ENCODE assay signal across 10 mouse cellular contexts in genomic region chr17:34681132-34681571, GRCm38 (mm10). TPM values are rescaled to one million over a fixed set of nuclear protein-coding genes. Genes with fewer than 3 reads are reported as not detected.
DNase-seq lines count a peak whose midpoint lies in the region; ATAC-seq and TF ChIP-seq lines count a peak whose summit lies in the region.
"Had no signal": no experiment of that assay in that cellular context is flagged by ENCODE, and none has a peak within 500 bp of the region (broad histone marks: within the 10 kb centered on the region; RNA-seq: fewer than 3 reads in every experiment).

No protein-coding gene starts in this region.

- H3K36me3 ChIP-seq in kidney, embryonic 15.5 days: no peaks in the 10 kb centered on the region
- no peaks in the 10 kb centered on the region for H3K36me3 ChIP-seq in intestine, embryonic 16.5 days (ENCODE audit: control insufficient read depth, insufficient read depth, low read length)
- H3K36me3 ChIP-seq in myocyte (ENCODE audit: control insufficient read depth, insufficient read depth): no peaks in the 10 kb centered on the region

- no peak overlapping the region for H3K9ac ChIP-seq in kidney, embryonic 15.5 days
- H3K9ac ChIP-seq in intestine, embryonic 16.5 days (ENCODE audit: low read depth, low read length): peak overlapping the region; percentile 42

- H3ac ChIP-seq in myocyte (ENCODE audit: control insufficient read depth, insufficient read length): no peak overlapping the region

- H3K4me1 ChIP-seq in kidney, embryonic 15.5 days: peaks cover 35% of the 10 kb centered on the region
- peaks cover 34% of the 10 kb centered on the region for H3K4me1 ChIP-seq in intestine, embryonic 16.5 days (ENCODE audit: control insufficient read depth, insufficient read depth, low read length)

- H3K79me2 ChIP-seq in myocyte (ENCODE audit: control insufficient read depth, insufficient read depth): no peaks in the 10 kb centered on the region

- H3K4me3 ChIP-seq in kidney, embryonic 15.5 days (replicated peaks): no peak overlapping the region
- H3K4me3 ChIP-seq in intestine, embryonic 16.5 days (ENCODE audit: low read length): no peak overlapping the region
- no peak overlapping the region for H3K4me3 ChIP-seq in myocyte

- no peak overlapping the region for H3K27ac ChIP-seq in kidney, embryonic 15.5 days
- H3K27ac ChIP-seq in intestine, embryonic 16.5 days (ENCODE audit: low read length): peak overlapping the region; percentile 49

- 65% methylated on average over 17 of the region's 17 CpGs for WGBS in kidney, embryonic 15.5 days
- WGBS in intestine, embryonic 16.5 days: 65% methylated on average over 17 of the region's 17 CpGs

- TF ChIP-seq POLR2A in myocyte (IDR thresholded peaks at IDR 0.05; ENCODE audit: insufficient read length, low read depth): no peak

- H3K27me3 ChIP-seq in kidney, embryonic 15.5 days: peaks cover 39% of the 10 kb centered on the region
- H3K27me3 ChIP-seq in intestine, embryonic 16.5 days (replicated peaks; ENCODE audit: control insufficient read depth, insufficient read depth, low read length): peaks cover 9% of the 10 kb centered on the region; the same call in 1 of the 2 replicates
- H3K27me3 ChIP-seq in myocyte (ENCODE audit: control insufficient read depth, insufficient read depth, insufficient read length): peaks cover 84% of the 10 kb centered on the region

- ATAC-seq in kidney, embryonic 15.5 days (replicated peaks; ENCODE audit: low FRiP score): no peak
- ATAC-seq in intestine, embryonic 16.5 days: no peak

- DNase-seq in kidney, adult 18-20 months: peak; percentile 46
- DNase-seq in adrenal gland, adult 8-10 months: peak; percentile 61
- DNase-seq in frontal cortex, postnatal 25 days (ENCODE audit: low spot score in 2 of 2): no peak
- DNase-seq in embryo, embryonic 10.5 days (ENCODE audit: low spot score): no peak
- DNase-seq in cerebellum, postnatal 10 days: no peak
- DNase-seq: cerebellum, adult 9-11 months; gastrocnemius, postnatal 36 days had no signal

- H3K9me3 ChIP-seq in kidney, embryonic 15.5 days (replicated peaks): no peaks in the 10 kb centered on the region
- H3K9me3 ChIP-seq in intestine, embryonic 16.5 days (ENCODE audit: control insufficient read depth, low read length): no peaks in the 10 kb centered on the region

- H3K4me2 ChIP-seq in kidney, embryonic 15.5 days: no peak overlapping the region
- H3K4me2 ChIP-seq in intestine, embryonic 16.5 days (ENCODE audit: low read depth, low read length): no peak overlapping the region
- peak overlapping the region; percentile 26 for H3K4me2 ChIP-seq in myocyte (ENCODE audit: low read depth)

TF ChIP-seq in myocyte, 11 proteins besides CTCF, POLR2A, EP300 and RAD21:
- TF ChIP-seq MAX (IDR thresholded peaks at IDR 0.05; ENCODE audit: low read depth) (no peak), USF1 (IDR thresholded peaks at IDR 0.05; ENCODE audit: low read depth) (no peak), TCF3 (IDR thresholded peaks at IDR 0.05; ENCODE audit: insufficient read length, low read depth) (peak; percentile 60), CEBPB (IDR thresholded peaks at IDR 0.05; ENCODE audit: insufficient read depth, poor library complexity, severe bottlenecking) (0 out of 2 replicates have a peak, but pooled peaks have one; percentile 19), POLR2AphosphoS2 (IDR thresholded peaks at IDR 0.05; ENCODE audit: insufficient read length, low read depth) (no peak), REST (IDR thresholded peaks at IDR 0.05; ENCODE audit: insufficient read depth, insufficient read length) (no peak), SRF (IDR thresholded peaks at IDR 0.05; ENCODE audit: control insufficient read depth, insufficient read length, low read depth) (no peak), MYOD1 (IDR thresholded peaks at IDR 0.05; ENCODE audit: control insufficient read depth in 1 of 3, insufficient read length in 2 of 3, low read depth in 2 of 3) (peak in 2 of 3 experiments; percentile 14 to 49), E2F4 (IDR thresholded peaks at IDR 0.05; ENCODE audit: insufficient read depth) (no peak), TCF12 (IDR thresholded peaks at IDR 0.05; ENCODE audit: insufficient read depth, poor library complexity, severe bottlenecking) (no peak), MYOG (IDR thresholded peaks at IDR 0.05; ENCODE audit: control insufficient read depth in 1 of 3, insufficient read depth in 1 of 3, insufficient read length in 2 of 3, low read depth in 2 of 3) (peak in 1 of 3 experiments; percentile 76)

RNA-seq across cellular contexts. Expression of gene Tnxb, which starts 10.8 kb away (rescaled TPM):
- polyA plus RNA-seq in kidney, embryonic 15.5 days (2015; fragmentation: Nextera tagmentation; extraction: Ambion mirVana): 0.35 and 0.75 TPM in 2 replicates
- total RNA-seq in adrenal gland, adult 8-10 months (2022): 10 to 100 TPM; 27.6 to 54.1 (median 41.4) TPM
- 1.1 TPM in 2 replicates for polyA plus RNA-seq in intestine, embryonic 16.5 days (2015; fragmentation: Nextera tagmentation; extraction: Ambion mirVana)
- polyA plus RNA-seq in myocyte (2012; fragmentation: generic; extraction: Trizol): under 0.01 TPM

RNA-seq across cellular contexts. Expression of gene Atf6b, which starts 34.2 kb away (rescaled TPM):
- 86.2 and 98.2 TPM in 2 replicates for polyA plus RNA-seq in kidney, embryonic 15.5 days (2015; fragmentation: Nextera tagmentation; extraction: Ambion mirVana)
- total RNA-seq in adrenal gland, adult 8-10 months (2022): 10 to 100 TPM; 47.1 to 56.6 (median 51.1) TPM
- polyA plus RNA-seq in intestine, embryonic 16.5 days (2015; fragmentation: Nextera tagmentation; extraction: Ambion mirVana): 66.3 and 69.1 TPM in 2 replicates
- polyA plus RNA-seq in myocyte (2012; fragmentation: generic; extraction: Trizol): 42.5 TPM

RNA-seq across cellular contexts. Expression of gene Fkbpl, which starts 36.6 kb away (rescaled TPM):
- polyA plus RNA-seq in kidney, embryonic 15.5 days (2015; fragmentation: Nextera tagmentation; extraction: Ambion mirVana): 17.2 and 18.4 TPM in 2 replicates
- total RNA-seq in adrenal gland, adult 8-10 months (2022): 10 to 100 TPM; 13.0 to 15.5 (median 15.1) TPM
- 10.2 and 14.4 TPM in 2 replicates for polyA plus RNA-seq in intestine, embryonic 16.5 days (2015; fragmentation: Nextera tagmentation; extraction: Ambion mirVana)
- 13.5 TPM for polyA plus RNA-seq in myocyte (2012; fragmentation: generic; extraction: Trizol)

RNA-seq across cellular contexts. Expression of gene Prrt1, which starts 51.8 kb away (rescaled TPM):
- 0.24 and 0.35 TPM in 2 replicates for polyA plus RNA-seq in kidney, embryonic 15.5 days (2015; fragmentation: Nextera tagmentation; extraction: Ambion mirVana)
- total RNA-seq in adrenal gland, adult 8-10 months (2022): 10 to 100 TPM in 3 of 4 experiments, 1 to 10 TPM in 1; 7.0 to 36.3 (median 20.6) TPM
- polyA plus RNA-seq in intestine, embryonic 16.5 days (2015; fragmentation: Nextera tagmentation; extraction: Ambion mirVana): 0.32 and 0.47 TPM in 2 replicates
- polyA plus RNA-seq in myocyte (2012; fragmentation: generic; extraction: Trizol): not detected

RNA-seq across cellular contexts. Expression of gene Ppt2, which starts 52.8 kb away (rescaled TPM):
- 36.5 and 39.1 TPM in 2 replicates for polyA plus RNA-seq in kidney, embryonic 15.5 days (2015; fragmentation: Nextera tagmentation; extraction: Ambion mirVana)
- total RNA-seq in adrenal gland, adult 8-10 months (2022): 10 to 100 TPM; 59.2 to 70.5 (median 64.3) TPM
- 32.3 and 32.9 TPM in 2 replicates for polyA plus RNA-seq in intestine, embryonic 16.5 days (2015; fragmentation: Nextera tagmentation; extraction: Ambion mirVana)
- polyA plus RNA-seq in myocyte (2012; fragmentation: generic; extraction: Trizol): 21.9 TPM

Comparison
In these comparisons a context has a peak if more than half of its experiments do, and no peak if none do; other contexts are left out.
1. DNase-seq: peak in kidney, adult 18-20 months (single experiment) and adrenal gland, adult 8-10 months (single experiment); none in frontal cortex, postnatal 25 days (0 of 2), embryo, embryonic 10.5 days (single experiment) and cerebellum, postnatal 10 days (0 of 2).